Mouse (Mus musculus) cerebellum, adult 11 months (tissue): Measurements from ENCODE around the gene Col6a6.
"Not testable (repeated sequence)": the region's sequence is repeated elsewhere in the genome, so short reads cannot be mapped to it uniquely, and the experiment has no call there.

ENCODE experiments used
- DNase-seq: peaks from one replicate; pipeline ENCODE4 v3.0.0; 2022

Col6a6 gene

DNA sequence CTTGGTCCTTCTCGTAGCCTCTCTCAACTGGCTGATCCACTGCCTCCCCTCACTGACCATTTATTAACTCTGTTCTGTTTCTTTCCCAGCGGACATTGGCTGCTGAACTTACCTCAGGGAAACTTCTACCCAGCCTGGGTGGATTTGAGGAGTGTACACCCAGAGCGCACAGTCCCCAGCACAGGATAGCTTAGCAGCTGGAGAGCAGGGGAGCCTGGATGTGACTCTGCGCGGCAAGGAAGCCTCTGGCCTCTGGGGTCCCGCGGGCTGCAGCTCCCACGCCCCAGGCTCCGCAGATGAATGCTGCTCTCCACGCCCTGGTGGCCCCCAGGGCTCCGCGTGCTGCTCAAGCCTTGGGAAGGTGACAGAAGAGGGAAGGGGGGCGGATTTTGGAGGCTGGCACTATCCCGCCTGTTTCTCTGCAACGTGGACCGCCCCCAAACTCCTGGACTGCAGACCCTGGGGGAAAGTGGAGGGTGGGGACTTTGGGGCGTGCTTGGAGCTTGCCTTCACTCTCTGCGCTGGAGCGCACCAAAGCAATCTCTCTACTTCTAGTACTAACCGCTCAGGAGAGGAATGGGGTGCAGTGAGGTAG is at the start of gene Col6a6:
Gene Col6a6, minus strand, starts transcription at position 370 of the 595 bp plus-strand sequence.
- DNase-seq: no peak

- DNase-seq: no peak
These were observed 48.2 kb upstream of the Col6a6 start for GRCm38 (mm10) chr9:105876124-105876523.

- DNase-seq: no peak
These were observed 43.7 kb upstream of the Col6a6 start for GRCm38 (mm10) chr9:105871643-105872042.

DNA sequence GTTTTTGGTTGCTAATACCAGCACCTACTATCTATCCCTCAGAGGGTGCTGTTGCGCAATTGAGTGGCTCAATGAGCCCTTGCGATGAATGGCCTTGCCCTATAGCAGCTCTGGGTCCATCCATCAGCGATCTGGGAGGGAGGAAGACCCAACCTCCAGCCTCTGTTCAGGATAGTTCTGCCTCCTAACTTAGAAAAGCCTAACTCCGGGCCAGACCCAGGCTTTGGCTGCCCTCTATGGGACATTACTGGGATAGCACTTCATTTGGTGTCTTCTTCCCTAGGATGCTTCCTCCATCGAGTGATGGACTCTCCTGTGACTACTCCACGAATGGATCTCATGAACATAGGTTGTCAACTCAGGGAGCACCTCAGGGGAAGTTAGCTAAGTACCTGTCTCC is 29.8 kb upstream of the Col6a6 start:
- DNase-seq: peak; percentile 20

GRCm38 (mm10) chr9:105852778-105853065 is 24.8 kb upstream of the Col6a6 start:
- DNase-seq: no peak

- no peak for DNase-seq
These were observed 24.2 kb upstream of the Col6a6 start for GRCm38 (mm10) chr9:105852015-105852777.

GRCm38 (mm10) chr9:105851011-105851410 is 23.1 kb upstream of the Col6a6 start:
- DNase-seq: no peak

DNA sequence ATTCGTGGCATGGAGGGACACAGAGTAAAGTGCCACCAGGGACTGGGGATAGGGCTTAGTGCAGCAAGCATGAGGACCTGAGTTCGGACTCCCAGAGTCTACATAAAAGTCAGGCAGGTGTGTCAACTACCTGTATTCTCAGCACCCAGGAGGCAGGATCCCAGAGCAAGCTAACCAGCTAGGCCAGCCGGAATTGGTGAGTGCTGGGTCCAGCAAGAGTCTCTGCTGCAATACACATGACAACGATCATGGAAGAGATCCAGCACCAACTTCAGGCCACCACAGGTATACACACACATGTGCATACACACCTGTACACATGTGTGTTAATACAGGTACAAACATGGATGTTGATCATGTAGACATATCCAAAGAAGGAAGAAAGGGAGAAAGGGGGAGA is 20.4 kb upstream of the Col6a6 start:
- DNase-seq: no peak

- DNase-seq: no peak
These were observed 19.3 kb upstream of the Col6a6 start for GRCm38 (mm10) chr9:105847261-105847660.

- not testable (repeated sequence) for DNase-seq
These were observed 13.4 kb upstream of the Col6a6 start for GRCm38 (mm10) chr9:105841386-105841785.

DNA sequence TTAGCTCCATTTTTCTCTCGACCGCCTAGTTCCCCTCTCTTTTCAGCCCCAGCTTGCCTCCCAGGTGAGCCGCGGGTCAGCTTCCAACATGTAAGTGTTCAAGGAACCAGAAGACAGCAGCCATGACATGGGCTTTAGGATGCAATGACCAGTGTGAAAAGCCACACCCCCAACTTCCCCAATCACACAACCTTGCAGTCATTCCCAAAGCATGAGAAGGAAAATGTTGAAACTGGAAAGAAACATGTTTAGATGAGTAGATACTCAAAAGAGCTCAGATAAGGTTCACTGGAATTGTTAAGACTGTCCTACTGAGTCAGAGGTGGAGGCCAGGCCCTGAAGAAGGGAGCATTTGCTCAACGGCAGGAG is 11.2 kb upstream of the Col6a6 start:
- no peak for DNase-seq

- no peak for DNase-seq
These were observed 10.6 kb upstream of the Col6a6 start for GRCm38 (mm10) chr9:105838396-105839146.

GRCm38 (mm10) chr9:105835587-105835986 is 7.6 kb upstream of the Col6a6 start:
- no peak for DNase-seq

DNA sequence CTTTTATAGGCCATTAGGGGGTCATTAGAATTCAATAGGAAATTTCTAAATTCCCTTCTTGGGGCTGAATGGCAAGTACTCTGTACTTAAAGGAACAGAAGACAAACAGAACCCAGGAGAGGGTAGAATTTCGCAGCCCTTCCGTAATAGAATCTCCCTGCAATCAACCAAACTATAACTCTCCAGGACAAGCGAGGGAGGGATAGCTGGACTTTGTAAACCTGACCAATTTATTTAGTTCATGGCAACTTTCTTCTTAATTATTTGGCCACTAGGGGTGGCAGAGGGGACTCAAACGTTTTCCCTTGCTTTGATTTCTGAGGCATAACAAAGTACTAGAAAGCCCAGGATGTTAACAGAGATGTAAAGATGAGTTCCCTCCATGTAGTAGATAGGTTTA is 6.8 kb upstream of the Col6a6 start:
- DNase-seq: no peak

GRCm38 (mm10) chr9:105831291-105831690 is 3.3 kb upstream of the Col6a6 start:
- DNase-seq: no peak

DNA sequence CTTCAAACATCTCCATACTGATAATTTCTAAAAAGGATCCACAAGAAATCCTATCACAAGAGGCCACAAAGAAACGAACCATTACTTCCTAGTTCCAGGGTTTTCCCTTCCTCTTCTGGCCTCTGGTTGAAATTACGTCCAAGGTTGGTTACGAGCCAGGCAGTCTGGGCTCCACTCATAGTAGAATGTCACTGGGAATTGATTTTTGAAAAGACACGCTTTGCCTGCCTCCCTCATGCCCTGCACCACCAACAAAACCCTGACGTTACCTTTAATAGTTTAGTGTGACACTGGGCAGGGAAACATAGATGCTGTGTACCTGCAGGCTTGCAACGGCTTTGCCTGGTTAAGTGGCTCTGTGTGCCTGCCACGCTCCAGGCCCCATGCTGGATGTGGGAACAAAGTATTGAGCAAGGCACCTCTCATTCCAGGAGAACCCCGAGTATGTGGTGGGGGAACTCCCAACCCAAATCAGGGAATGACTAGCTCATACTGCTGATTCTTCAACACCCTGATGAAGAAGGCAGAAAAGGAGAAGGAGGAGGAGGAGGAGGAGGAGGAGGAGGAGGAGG is 798 bp downstream of the Col6a6 start:
- DNase-seq: no peak

DNA sequence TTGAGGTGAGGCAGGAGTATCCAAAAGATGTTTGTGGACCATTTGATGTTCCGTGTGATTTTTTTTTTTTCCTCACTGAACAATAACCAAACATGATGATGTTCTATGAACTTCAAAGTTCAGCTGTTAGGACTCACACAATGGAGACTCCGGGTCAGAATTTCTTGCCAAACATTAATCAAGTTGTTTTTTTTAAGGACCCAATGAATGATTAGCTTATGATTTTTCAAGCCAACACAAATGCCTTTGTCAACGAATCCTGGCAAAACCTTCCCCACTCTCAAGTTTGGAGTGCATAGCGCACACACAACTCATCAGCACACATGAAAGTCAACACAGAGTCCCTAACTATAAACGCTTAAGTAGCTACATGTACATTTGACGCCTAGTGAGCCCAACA is 7.2 kb downstream of the Col6a6 start:
- DNase-seq: no peak

GRCm38 (mm10) chr9:105819155-105819709 is 8.7 kb downstream of the Col6a6 start:
- DNase-seq: no peak

GRCm38 (mm10) chr9:105814436-105814835 is 13.5 kb downstream of the Col6a6 start:
- DNase-seq: no peak

- DNase-seq: no peak
These were observed 16.5 kb downstream of the Col6a6 start for GRCm38 (mm10) chr9:105811458-105811857.

- DNase-seq: no peak
These were observed 18.9 kb downstream of the Col6a6 start for GRCm38 (mm10) chr9:105808920-105809505.

DNA sequence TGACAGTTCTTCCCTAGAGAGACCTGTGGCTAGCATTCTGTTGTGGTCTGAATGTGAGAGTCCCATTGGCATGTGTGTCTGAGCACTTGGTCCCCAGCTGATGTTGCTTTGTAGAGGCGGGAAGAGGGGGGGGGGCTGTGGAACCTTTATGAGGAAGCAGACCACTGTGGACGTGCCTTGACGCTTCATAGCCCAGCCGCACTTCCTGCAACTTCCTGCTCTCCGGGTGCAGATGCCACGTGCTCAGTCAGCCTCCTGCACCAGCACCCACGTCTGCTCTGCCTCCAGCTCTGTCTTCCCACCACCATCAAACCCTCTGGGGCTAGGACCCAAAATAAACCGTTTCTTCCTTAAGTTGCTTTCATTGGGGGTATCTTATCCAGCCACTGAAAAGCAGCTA is 24.5 kb downstream of the Col6a6 start:
- no peak for DNase-seq

GRCm38 (mm10) chr9:105801463-105801862 is 26.5 kb downstream of the Col6a6 start:
- no peak for DNase-seq
